Mouse (Mus musculus) lung, adult 2 months (tissue): ENCODE data around the gene Atg9a.

Source experiments
- CTCF ChIP-seq: fragments of 200-500 bp; IDR thresholded peaks from 2 replicates; pipeline ENCODE4 v1.5.1; 2011; ENCODE audit warnings: mild to moderate bottlenecking, low read length, control low read depth; ENCODE audit not compliant: insufficient read depth
- POLR2A ChIP-seq: fragments of 200-500 bp; IDR thresholded peaks from 2 replicates; pipeline ENCODE4 v1.6.1; 2011; ENCODE audit warnings: low read depth, mild to moderate bottlenecking, control low read depth, low read length, borderline replicate concordance; ENCODE audit errors: extremely low read depth

DNA sequence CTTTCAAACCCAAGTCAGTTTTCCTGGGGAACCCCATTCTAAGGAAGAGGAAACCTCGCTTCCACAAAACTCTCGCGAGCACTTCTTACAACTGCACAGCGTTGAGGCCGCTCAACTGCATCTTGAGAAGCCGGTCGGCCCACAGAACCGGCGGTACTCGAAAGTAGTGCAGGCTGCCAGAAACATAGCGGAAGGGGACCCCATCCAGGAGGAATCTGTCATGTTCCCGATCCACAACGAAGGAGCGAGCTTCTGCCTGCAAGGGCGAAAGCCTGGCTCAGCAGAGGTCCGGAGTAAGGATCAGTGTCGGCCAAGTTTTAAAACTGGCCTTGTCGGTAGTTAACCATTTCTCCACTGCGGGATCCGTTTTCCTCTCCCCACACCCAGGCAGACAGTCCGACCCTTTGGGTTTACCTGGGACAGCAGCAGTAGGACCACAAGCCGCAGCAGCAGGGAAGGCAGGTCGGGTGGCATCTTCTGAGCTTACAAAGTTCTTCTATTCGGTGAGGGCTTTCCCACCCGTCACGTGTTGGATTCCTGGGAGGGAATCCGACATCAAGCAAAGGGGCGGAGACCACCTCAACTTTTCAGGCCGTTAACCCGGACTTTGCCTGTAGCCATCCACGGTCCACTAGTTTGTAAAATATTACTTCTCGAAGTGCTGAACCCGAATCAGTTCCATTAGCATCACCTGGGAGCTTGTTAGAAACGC is 17.1 kb upstream of the Atg9a start:
- TF ChIP-seq CTCF (no peak), POLR2A (no peak)
